Mouse (Mus musculus) myocyte (in vitro differentiated cells): Measurements from ENCODE around the gene Prim2.

Experiments used
- MAX ChIP-seq: IDR thresholded peaks from one replicate; pipeline ENCODE4 v1.6.1; 2011; ENCODE audit warnings: low read depth, mild to moderate bottlenecking, control low read depth
- MYOG ChIP-seq, 3 experiments: IDR thresholded peaks; one replicate each; pipeline ENCODE4 v1.6.1; 2011; ENCODE audit warnings: control low read depth in 2 of 3, low read depth in 2 of 3, mild to moderate bottlenecking in 2 of 3; ENCODE audit not compliant: insufficient read length in 2 of 3, control insufficient read depth in 1 of 3, insufficient read depth in 1 of 3
- POLR2A ChIP-seq: IDR thresholded peaks from one replicate; pipeline ENCODE4 v1.6.1; 2011; ENCODE audit warnings: low read depth, mild to moderate bottlenecking, control low read depth, moderate library complexity; ENCODE audit not compliant: insufficient read length
- REST ChIP-seq: IDR thresholded peaks from one replicate; pipeline ENCODE4 v1.6.1; 2011; ENCODE audit warnings: mild to moderate bottlenecking, control low read depth, moderate library complexity; ENCODE audit not compliant: insufficient read depth, insufficient read length
- TCF12 ChIP-seq: IDR thresholded peaks from one replicate; pipeline ENCODE4 v1.6.1; 2011; ENCODE audit warnings: mild to moderate bottlenecking, control low read depth; ENCODE audit not compliant: poor library complexity, insufficient read depth, severe bottlenecking
- USF1 ChIP-seq: IDR thresholded peaks from one replicate; pipeline ENCODE4 v1.6.1; 2011; ENCODE audit warnings: low read depth, mild to moderate bottlenecking, control low read depth, moderate library complexity

GRCm38 (mm10) chr1:33460703-33461102, 208.9 kb downstream of the Prim2 start:
- no peak for TF ChIP-seq MAX
- TF ChIP-seq TCF12 = no peak
- TF ChIP-seq REST = no peak
- no peak for TF ChIP-seq POLR2A
- TF ChIP-seq USF1 = no peak
- no peak for TF ChIP-seq MYOG (IDR thresholded peaks at IDR 0.05; ENCODE audit: control insufficient read depth in 1 of 3, insufficient read depth in 1 of 3, insufficient read length in 2 of 3, low read depth in 2 of 3)
